Mouse (Mus musculus): ENCODE data around the gene Rnls.

- TF ChIP-seq CTCF (IDR thresholded peaks at IDR 0.05; ENCODE audit: low read depth) (no peak), EP300 (IDR thresholded peaks at IDR 0.05; ENCODE audit: low read depth) (no peak)
Measured at GRCm38 (mm10) chr19:33100031-33100430, 292.1 kb downstream of the Rnls start.
